Mouse (Mus musculus): ENCODE results near the gene Flnb. TPM values are rescaled to one million over a fixed set of nuclear protein-coding genes. Genes with fewer than 3 reads are reported as not detected.

Flnb gene
- 13.8 and 17.0 TPM in 2 replicates for polyA plus RNA-seq (2016; fragmentation: Nextera tagmentation; extraction: Ambion mirVana)

DNA sequence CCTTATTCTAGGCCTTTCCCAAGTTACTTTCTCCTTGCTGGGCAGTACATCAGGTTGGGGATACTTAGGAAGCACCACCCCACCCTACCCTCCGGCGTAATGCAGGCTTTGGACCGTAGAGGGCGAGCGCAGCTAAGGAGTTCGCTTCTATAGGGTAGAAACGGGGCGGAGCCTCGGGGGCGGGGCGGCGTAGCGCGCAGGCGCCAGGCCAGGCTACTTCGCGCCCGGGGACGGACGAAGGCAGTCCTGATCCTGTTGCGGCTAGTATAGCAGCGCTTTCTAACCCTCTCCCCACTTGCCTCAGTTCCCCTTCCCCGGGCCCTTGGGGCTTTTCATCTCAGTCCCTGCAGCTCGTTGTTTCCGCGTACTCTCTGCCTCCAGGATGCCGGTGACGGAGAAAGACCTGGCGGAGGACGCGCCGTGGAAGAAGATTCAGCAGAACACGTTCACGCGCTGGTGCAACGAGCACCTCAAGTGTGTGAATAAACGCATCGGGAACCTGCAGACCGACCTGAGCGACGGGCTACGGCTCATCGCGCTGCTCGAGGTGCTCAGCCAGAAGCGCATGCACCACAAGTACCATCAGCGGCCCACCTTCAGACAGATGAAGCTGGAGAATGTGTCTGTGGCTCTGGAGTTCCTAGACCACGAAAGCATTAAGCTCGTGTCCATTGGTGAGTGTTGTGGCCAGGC is at the start of gene Flnb:
Flnb (plus strand) TSS at position 188 of the 693 bp plus-strand sequence.
- H3K27me3 ChIP-seq (ENCODE audit: low read depth, poor library complexity, severe bottlenecking), result peaks cover 12% of the 10 kb centered on the region
- DNase-seq (ENCODE audit: low spot score), result peak; percentile 95
- H3K36me3 ChIP-seq, result no peaks in the 10 kb centered on the region
- peak within 1 kb of the TSS; percentile 78 for H3K4me3 ChIP-seq
- under 1% methylated on average over 49 of the region's 49 CpGs for whole genome bisulfite sequencing
- H3K27ac ChIP-seq (replicated peaks), result peak within 1 kb of the TSS; percentile 85
- H3K4me1 ChIP-seq, result peaks cover 39% of the 10 kb centered on the region
- no peaks in the 10 kb centered on the region for H3K9me3 ChIP-seq (replicated peaks)

DNA sequence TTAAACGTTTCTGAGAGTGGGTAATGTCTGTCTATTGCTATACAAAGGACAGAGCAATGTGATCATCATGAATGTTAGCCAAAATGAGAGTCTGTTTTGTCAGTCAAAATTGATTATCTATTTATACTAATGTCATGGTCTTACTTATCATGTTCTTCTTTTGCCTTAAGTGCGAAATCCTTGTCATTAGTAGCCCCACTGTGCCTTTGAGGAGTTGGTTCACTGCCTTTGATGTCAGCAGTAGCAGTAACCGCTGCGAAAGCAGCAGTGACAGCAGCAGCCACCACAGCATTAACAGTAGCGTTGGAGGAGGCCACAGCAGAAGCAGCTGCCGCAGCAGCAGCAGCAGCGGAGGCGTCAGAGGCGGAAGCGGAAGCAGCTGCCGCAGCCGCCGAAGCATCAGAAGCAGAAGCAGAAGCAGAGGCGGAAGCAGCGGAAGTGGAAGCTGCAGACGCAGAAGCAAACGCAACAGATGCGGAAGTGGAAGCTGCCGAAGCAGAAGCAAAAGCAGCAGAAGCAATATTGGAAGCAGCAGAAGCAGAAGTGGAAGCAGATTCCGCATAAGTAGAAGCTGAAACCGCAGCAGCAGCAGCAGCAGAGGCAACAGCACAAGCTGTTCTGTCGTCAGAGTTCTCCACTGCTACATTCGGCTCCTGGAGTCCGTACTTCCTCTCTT is 43.9 kb upstream of the Flnb start:
- Histone ChIP-seq H3K27ac (replicated peaks) (peak overlapping the region; percentile 81), H3K9me3 (replicated peaks) (no peaks in the 10 kb centered on the region)
- WGBS, result 52% methylated on average over 24 of the region's 24 CpGs

DNA sequence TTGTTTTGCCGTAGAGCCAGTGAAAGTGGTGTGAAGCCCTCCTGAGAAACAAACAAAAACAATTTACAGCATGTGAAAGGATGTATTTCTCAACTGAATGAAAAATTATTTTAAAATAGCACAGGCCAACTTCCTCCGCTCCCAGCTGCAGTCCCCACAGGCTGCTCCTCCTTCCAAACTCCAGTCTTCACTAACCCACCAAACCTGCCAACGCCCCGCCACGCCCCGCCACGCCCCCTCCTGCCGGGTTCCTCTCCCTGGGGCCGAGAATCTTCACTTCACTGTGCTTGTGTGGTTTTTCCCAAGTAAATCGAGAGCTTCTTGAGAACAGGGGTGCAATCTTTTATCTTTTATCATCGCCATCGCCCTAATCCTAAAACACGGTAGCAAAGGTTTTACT is 31.7 kb upstream of the Flnb start:
- H3K9me3 ChIP-seq (replicated peaks), result no peaks in the 10 kb centered on the region
- H3K27me3 ChIP-seq (ENCODE audit: low read depth, poor library complexity, severe bottlenecking), result peaks cover 8% of the 10 kb centered on the region; the same call in 1 of the 2 replicates
- no peak for DNase-seq (ENCODE audit: low spot score)
- no peaks in the 10 kb centered on the region for H3K36me3 ChIP-seq
- H3K27ac ChIP-seq (replicated peaks), result no peak overlapping the region
- 50% methylated on average over 13 of the region's 13 CpGs for WGBS
- peaks cover 2% of the 10 kb centered on the region for H3K4me1 ChIP-seq
- H3K4me3 ChIP-seq, result no peak overlapping the region

More for the DNA sequence above, 43.9 kb upstream of the Flnb start:
- Histone ChIP-seq H3K36me3 (no peaks in the 10 kb centered on the region), H3K27me3 (ENCODE audit: low read depth, poor library complexity, severe bottlenecking) (no peaks in the 10 kb centered on the region), H3K4me3 (peak overlapping the region; percentile 54), H3K4me1 (peaks cover 3% of the 10 kb centered on the region; the same call in 1 of the 2 replicates)
- peak; percentile 56 for DNase-seq (ENCODE audit: low spot score)

DNA sequence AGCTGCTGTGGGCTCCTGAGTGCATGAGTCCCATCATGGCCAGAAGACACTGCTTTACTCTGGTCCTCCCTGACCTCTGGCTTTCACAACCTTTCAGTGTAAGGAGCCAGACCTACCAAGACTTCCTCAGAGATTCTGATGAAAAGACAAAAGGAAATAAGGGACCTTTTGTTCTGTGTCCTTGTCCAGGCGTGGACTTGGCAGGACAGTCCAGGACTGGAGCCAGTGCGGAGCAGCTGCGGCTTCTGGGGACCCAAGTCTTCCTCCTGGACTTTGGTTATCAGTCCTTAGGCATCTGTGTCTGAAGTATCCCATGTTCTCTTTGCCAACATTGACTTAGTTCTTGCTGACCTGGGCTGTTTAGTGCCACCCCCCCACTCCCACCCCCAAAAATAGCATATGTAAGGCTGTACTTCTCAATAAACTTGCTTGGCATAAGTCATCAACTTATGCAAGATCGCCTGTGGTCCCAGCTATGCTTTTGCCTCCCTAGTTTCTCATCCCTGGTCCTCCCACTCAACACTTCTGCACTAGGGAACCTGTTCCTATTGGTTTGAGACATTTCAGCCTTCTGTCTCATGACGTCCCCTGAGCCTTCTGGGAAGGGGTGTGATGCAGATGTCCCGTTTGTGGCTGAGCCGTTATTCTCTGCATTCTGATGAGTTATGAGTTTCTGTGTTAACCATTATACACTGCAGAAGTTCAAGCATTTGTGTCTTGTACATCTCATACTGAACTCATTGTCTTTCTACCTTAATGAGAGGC is 28.3 kb upstream of the Flnb start:
- Histone ChIP-seq H3K4me1 (peaks cover 12% of the 10 kb centered on the region), H3K27me3 (ENCODE audit: low read depth, poor library complexity, severe bottlenecking) (peaks cover 19% of the 10 kb centered on the region; the same call in 1 of the 2 replicates), H3K27ac (replicated peaks) (no peak overlapping the region), H3K4me3 (no peak overlapping the region), H3K9me3 (replicated peaks) (no peaks in the 10 kb centered on the region), H3K36me3 (no peaks in the 10 kb centered on the region)
- no peak for DNase-seq (ENCODE audit: low spot score)
- WGBS, result 89% methylated on average over 7 of the region's 7 CpGs

DNA sequence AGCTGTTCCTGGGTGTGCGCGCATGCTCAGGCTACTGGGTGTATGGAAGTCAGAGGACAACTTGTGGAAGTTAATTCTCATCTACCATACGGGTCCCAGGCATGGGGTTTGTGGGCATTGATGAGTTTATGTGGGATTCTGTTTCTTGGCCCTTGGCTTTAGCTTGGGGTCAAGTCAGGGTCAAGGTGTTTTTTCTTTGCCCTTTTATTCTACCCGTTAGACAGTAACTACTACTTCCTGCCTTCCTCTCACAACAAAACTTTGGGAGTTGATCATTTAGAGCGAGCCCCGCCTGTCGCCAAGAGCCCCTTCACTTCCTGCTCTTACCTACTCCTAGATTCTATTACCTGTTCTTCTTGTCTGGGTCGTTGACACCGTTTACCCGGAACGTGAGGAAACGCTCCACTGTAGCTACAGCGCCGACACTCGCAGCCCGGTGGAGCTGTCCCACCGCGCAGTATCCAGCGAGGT is 26.7 kb upstream of the Flnb start:
- Histone ChIP-seq H3K27ac (replicated peaks) (peak overlapping the region; percentile 53), H3K9me3 (replicated peaks) (no peaks in the 10 kb centered on the region), H3K36me3 (no peaks in the 10 kb centered on the region), H3K4me3 (peak overlapping the region; percentile 59), H3K4me1 (peaks cover 12% of the 10 kb centered on the region), H3K27me3 (ENCODE audit: low read depth, poor library complexity, severe bottlenecking) (peaks cover 19% of the 10 kb centered on the region; the same call in 1 of the 2 replicates)
- DNase-seq (ENCODE audit: low spot score), result no peak
- WGBS, result 14% methylated on average over 19 of the region's 19 CpGs

DNA sequence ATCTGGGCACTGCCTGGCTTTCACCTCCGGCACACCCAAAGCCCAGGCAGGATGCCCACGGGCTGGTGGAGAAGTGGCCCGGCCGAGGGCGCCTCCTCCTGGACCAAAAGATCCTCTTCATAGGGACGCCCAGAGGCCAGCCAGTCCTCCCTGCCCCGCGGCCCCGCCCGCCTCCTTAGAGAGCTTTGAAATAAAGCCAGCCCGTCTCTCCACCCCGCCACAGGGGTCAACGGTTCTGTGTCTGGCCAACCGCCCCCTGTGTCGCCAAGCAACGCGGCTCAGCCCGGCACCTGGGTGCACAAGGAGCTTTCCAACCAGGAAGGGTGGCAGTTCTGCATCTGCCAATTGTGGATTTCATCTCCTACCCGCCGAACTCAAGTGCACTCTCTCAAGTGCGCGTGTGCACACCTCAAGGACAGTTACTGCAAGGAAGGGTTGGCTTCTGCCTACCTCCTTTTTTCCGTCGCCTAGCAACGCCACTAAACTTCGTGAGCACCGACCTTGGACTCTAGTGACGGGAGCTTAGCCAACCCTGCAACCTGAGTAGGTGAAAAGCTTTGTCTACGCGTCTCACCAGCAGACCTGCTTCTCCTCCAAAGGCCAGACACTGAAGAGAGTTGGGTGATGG is 26.1 kb upstream of the Flnb start, which contains the start of gene Gm26661:
Gm26661 (plus strand) TSS at position 56 of the 628 bp plus-strand sequence.
- H3K36me3 ChIP-seq, result no peaks in the 10 kb centered on the region
- peaks cover 19% of the 10 kb centered on the region; the same call in 1 of the 2 replicates for H3K27me3 ChIP-seq (ENCODE audit: low read depth, poor library complexity, severe bottlenecking)
- peak within 1 kb of the TSS; percentile 53 for H3K27ac ChIP-seq (replicated peaks)
- peak within 1 kb of the TSS; percentile 59 for H3K4me3 ChIP-seq
- peak; percentile 76 for DNase-seq (ENCODE audit: low spot score)
- H3K4me1 ChIP-seq, result peaks cover 12% of the 10 kb centered on the region
- H3K9me3 ChIP-seq (replicated peaks), result no peaks in the 10 kb centered on the region
- 3% methylated on average over 30 of the region's 30 CpGs for WGBS

DNA sequence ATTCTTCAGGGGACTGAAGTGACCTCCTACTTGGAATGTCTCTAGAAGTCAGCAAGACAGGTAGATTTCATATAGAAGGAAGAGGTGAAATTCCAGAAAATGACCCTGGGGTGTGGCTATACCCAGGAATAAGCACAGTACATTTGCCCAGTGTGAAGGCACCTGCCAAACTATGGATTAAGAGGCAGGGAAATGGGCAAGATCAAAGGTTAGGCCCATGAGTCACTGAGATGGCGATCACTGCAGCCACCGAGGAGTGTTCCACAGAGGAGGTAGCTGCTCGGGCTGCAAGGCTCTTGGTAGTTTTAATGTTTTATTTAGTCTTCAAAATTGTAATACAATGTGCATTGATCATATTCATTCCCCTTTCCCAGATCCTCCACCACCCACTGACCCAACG is 21.8 kb upstream of the Flnb start:
- Histone ChIP-seq H3K27me3 (ENCODE audit: low read depth, poor library complexity, severe bottlenecking) (peaks cover 12% of the 10 kb centered on the region; the same call in 1 of the 2 replicates), H3K4me3 (no peak overlapping the region), H3K9me3 (replicated peaks) (no peaks in the 10 kb centered on the region; the same call in 1 of the 2 replicates), H3K4me1 (peaks cover 11% of the 10 kb centered on the region), H3K27ac (replicated peaks) (no peak overlapping the region), H3K36me3 (no peaks in the 10 kb centered on the region)
- no peak for DNase-seq (ENCODE audit: low spot score)
- WGBS, result 87% methylated on average over 4 of the region's 4 CpGs

DNA sequence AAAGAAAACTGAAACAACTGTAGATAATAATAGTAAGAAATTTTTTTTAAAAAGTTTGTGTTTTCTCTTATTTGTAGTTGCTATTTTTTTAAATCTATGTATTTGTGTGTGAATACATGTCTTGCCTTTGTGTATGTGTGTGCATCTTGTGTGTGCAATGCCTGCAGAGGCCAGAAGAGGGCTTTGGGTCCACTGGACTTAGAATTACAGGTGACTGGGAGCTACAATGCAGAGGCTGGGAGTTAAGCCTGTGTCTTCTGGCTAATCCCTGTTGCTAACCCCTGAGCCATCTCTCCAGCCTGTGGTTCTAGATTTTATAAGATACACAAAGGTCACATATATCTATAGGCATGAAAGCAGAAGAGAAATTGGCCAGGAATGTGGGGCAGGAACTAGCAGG is 17.1 kb upstream of the Flnb start:
- no peak for DNase-seq (ENCODE audit: low spot score)
- no peaks in the 10 kb centered on the region for H3K27me3 ChIP-seq (ENCODE audit: low read depth, poor library complexity, severe bottlenecking)
- peaks cover 5% of the 10 kb centered on the region for H3K4me1 ChIP-seq
- no peak overlapping the region for H3K27ac ChIP-seq (replicated peaks)
- no peaks in the 10 kb centered on the region; the same call in 1 of the 2 replicates for H3K9me3 ChIP-seq (replicated peaks)
- H3K4me3 ChIP-seq, result no peak overlapping the region
- no peaks in the 10 kb centered on the region for H3K36me3 ChIP-seq

DNA sequence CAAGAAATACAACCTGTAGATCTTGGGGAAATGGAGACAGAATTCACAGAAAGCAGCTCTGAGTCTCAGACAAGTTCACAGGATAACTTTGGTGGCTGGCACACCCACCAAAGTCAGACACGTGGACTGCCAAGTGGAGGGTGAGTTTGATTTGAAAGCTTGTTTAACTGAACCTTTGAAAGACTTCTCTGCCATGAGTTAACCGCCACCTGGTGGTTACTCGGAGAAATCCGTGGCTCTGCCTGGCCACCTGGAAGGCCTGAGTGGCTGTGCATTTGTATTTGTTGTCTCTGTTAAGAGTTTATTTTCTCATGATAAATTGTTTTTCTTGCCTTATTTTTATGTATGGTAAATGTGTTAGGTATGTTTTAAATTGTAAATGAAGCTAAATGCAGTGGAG is 15.9 kb upstream of the Flnb start:
- WGBS, result 12% methylated on average over 4 of the region's 4 CpGs
- peaks cover 5% of the 10 kb centered on the region for H3K4me1 ChIP-seq
- H3K4me3 ChIP-seq, result no peak overlapping the region
- H3K36me3 ChIP-seq, result no peaks in the 10 kb centered on the region
- no peaks in the 10 kb centered on the region for H3K27me3 ChIP-seq (ENCODE audit: low read depth, poor library complexity, severe bottlenecking)
- H3K9me3 ChIP-seq (replicated peaks), result no peaks in the 10 kb centered on the region; the same call in 1 of the 2 replicates
- H3K27ac ChIP-seq (replicated peaks), result no peak overlapping the region
- DNase-seq (ENCODE audit: low spot score), result peak; percentile 33

DNA sequence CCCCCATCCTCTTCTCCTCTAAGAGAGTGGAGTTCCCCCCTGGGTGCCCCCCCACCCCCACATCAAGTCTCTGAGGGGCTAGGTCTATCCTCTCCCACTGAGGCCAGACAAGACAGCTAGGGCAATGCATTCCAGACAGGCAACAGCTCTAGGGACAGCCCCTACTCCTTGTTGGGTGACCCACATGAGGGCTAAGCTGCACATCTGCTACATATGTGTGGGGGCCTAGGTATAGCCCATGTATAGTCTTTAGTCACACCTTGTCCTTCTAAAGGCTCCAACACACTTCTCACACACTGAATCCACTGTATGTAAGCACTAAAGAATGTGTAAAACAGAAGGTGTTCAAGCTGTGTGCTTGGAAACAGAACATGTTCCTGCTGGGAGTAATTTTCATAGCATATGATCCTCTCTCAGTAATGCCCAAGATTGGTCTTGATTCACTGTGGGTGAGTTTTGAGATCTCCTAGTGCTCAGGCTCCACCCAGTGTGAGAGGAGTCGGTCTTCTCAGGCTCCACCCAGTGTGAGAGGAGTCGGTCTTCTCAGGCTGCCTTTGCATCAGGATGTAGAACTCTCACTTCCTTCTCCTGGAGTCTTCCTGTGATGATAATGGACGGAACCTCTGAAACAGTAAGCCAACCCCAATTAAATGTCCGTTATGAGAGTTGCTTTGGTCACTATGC is 13.7 kb upstream of the Flnb start:
- peaks cover 5% of the 10 kb centered on the region for H3K4me1 ChIP-seq
- no peak overlapping the region for H3K4me3 ChIP-seq
- H3K36me3 ChIP-seq, result no peaks in the 10 kb centered on the region
- 68% methylated on average over 4 of the region's 4 CpGs for WGBS
- H3K27me3 ChIP-seq (ENCODE audit: low read depth, poor library complexity, severe bottlenecking), result no peaks in the 10 kb centered on the region
- no peak overlapping the region for H3K27ac ChIP-seq (replicated peaks)
- H3K9me3 ChIP-seq (replicated peaks), result no peaks in the 10 kb centered on the region; the same call in 1 of the 2 replicates
- DNase-seq (ENCODE audit: low spot score), result no peak

DNA sequence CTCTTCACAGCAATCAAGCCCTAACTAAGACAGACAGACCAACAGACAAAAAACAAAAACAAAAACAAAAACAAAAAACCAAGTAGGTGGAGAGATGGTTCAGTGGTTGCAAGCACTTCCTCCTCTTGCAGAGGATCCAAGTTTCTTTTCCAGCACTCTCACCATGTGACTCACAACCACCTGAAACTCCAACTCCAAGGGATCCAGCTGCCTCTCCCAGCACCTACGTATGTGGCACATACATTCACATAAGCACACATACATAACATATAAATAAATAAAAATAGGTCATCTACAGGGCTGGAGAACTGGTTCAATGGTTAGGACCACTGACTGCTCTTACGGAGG is 13.2 kb upstream of the Flnb start:
- DNase-seq (ENCODE audit: low spot score), result no peak
- 92% methylated on average over 2 of the region's 2 CpGs for WGBS

DNA sequence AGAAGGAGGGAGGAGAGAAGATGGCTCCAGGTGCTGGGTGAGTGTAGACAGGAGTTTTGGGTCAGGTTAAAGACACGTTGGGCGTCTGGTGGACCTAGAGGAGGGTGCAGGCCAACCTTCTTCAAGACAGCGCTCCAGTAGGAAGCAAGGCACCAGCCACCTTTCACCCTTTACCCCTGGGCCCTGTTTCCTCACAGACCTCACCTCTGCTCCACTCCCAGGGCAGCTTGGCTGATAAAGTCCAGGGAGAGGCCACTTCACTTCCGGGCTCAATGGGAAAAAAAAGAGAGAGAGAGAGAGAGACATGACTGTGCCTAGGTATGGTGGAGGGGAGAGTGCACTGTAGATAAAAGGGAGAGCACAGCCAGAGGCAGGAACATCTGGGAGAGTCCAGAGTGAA is 10.0 kb upstream of the Flnb start:
- no peaks in the 10 kb centered on the region for H3K9me3 ChIP-seq (replicated peaks)
- H3K4me1 ChIP-seq, result peaks cover 5% of the 10 kb centered on the region
- no peak overlapping the region for H3K4me3 ChIP-seq
- no peak overlapping the region for H3K27ac ChIP-seq (replicated peaks)
- WGBS, result 81% methylated on average over 4 of the region's 4 CpGs
- no peaks in the 10 kb centered on the region for H3K36me3 ChIP-seq
- no peak for DNase-seq (ENCODE audit: low spot score)
- no peaks in the 10 kb centered on the region for H3K27me3 ChIP-seq (ENCODE audit: low read depth, poor library complexity, severe bottlenecking)

More for the DNA sequence above, 13.2 kb upstream of the Flnb start:
- H3K36me3 ChIP-seq, result no peaks in the 10 kb centered on the region
- no peak overlapping the region for H3K4me3 ChIP-seq
- no peak overlapping the region for H3K27ac ChIP-seq (replicated peaks)
- H3K9me3 ChIP-seq (replicated peaks), result no peaks in the 10 kb centered on the region; the same call in 1 of the 2 replicates
- H3K27me3 ChIP-seq (ENCODE audit: low read depth, poor library complexity, severe bottlenecking), result no peaks in the 10 kb centered on the region
- H3K4me1 ChIP-seq, result peaks cover 5% of the 10 kb centered on the region

All from midbrain, embryonic 10.5 days (tissue).